Mouse (Mus musculus): ENCODE measurements around the gene Leng1. TPM values are rescaled to one million over a fixed set of nuclear protein-coding genes. Genes with fewer than 3 reads are reported as not detected.
"Not testable (repeated sequence)": the region's sequence is repeated elsewhere in the genome, so short reads cannot be mapped to it uniquely, and the experiment has no call there.

The Leng1 gene
- polyA plus RNA-seq, 1 experiment from 2014 or later, result 13.1 TPM

DNA sequence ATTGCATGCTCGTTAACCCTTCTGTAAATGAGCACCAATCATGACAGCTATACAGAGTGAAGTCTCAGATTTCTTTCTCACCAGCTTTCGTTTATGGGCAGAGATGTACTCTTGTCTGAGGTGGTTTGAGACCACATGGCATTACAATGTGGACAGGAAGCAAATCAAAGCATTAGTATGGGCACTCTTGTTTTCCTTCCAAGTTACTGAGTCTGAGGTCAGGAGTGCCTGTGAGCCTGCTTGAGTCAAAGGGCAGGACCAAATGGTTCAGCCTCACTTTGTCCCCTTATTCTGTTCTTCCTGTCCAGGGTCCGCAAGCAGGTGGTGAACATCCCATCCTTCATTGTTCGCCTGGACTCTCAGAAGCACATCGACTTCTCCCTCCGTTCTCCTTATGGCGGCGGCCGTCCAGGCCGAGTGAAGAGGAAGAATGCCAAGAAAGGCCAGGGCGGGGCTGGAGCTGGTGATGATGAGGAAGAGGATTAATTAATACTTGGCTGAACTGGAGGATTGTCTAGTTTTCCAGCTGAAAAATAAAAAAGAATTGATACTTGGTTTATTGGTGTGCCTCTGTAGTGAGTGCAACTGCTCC is 40.8 kb upstream of the Leng1 start:
- peaks cover 34% of the 10 kb centered on the region for H3K36me3 ChIP-seq (ENCODE audit: control insufficient read depth, insufficient read depth, low read length)
- H3K27me3 ChIP-seq (replicated peaks; ENCODE audit: control insufficient read depth, insufficient read depth, low read length), result no peaks in the 10 kb centered on the region
- H3K9me3 ChIP-seq (ENCODE audit: control insufficient read depth, low read length), result no peaks in the 10 kb centered on the region
- no peak for ATAC-seq (replicated peaks; ENCODE audit: low FRiP score, low TSS enrichment, low read depth)
- H3K4me3 ChIP-seq (ENCODE audit: low read depth, low read length), result peak overlapping the region; percentile 93
- H3K9ac ChIP-seq (ENCODE audit: low read length), result peak overlapping the region; percentile 96
- H3K27ac ChIP-seq (ENCODE audit: low read depth), result 0 out of 2 replicates have a peak overlapping the region, but pooled peaks have one; percentile 7
- no peak for DNase-seq (ENCODE audit: low spot score)
- 58% methylated on average over 11 of the region's 11 CpGs for WGBS
- H3K4me2 ChIP-seq (ENCODE audit: low read length), result peak overlapping the region; percentile 96
- H3K4me1 ChIP-seq (replicated peaks; ENCODE audit: control insufficient read depth, insufficient read depth, low read length), result peaks cover 12% of the 10 kb centered on the region; the same call in 1 of the 2 replicates

DNA sequence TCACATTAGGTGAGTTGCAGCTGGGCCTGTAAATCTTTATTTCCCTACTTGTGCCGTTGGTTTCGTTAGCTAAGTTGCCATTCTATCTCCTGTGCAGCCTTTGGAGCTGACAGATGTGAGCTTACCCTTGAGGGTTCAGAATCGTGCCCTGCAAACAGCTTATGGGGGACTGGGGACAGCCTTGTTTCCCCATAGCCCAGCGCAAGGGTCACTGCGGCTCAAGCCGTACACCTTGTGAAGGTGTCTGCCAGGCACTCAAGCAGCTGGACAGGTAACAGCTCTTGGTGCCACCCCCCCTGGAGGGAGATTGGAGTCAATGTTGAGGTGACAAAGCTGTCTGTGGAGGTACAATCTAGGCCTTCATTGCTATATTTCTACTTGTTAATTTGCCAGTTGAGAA is 40.3 kb upstream of the Leng1 start:
- H3K36me3 ChIP-seq (ENCODE audit: control insufficient read depth, insufficient read depth, low read length), result peaks cover 39% of the 10 kb centered on the region
- 28% methylated on average over 6 of the region's 6 CpGs for WGBS
- H3K9me3 ChIP-seq (ENCODE audit: control insufficient read depth, low read length), result no peaks in the 10 kb centered on the region
- peak; percentile 56 for DNase-seq (ENCODE audit: low spot score)
- no peaks in the 10 kb centered on the region for H3K27me3 ChIP-seq (replicated peaks; ENCODE audit: control insufficient read depth, insufficient read depth, low read length)
- H3K4me2 ChIP-seq (ENCODE audit: low read length), result peak overlapping the region; percentile 96
- 0 out of 2 replicates have a peak overlapping the region, but pooled peaks have one; percentile 7 for H3K27ac ChIP-seq (ENCODE audit: low read depth)
- peak overlapping the region; percentile 96 for H3K9ac ChIP-seq (ENCODE audit: low read length)
- no peak for ATAC-seq (replicated peaks; ENCODE audit: low FRiP score, low TSS enrichment, low read depth)
- peak overlapping the region; percentile 93 for H3K4me3 ChIP-seq (ENCODE audit: low read depth, low read length)
- H3K4me1 ChIP-seq (replicated peaks; ENCODE audit: control insufficient read depth, insufficient read depth, low read length), result peaks cover 12% of the 10 kb centered on the region; the same call in 1 of the 2 replicates

DNA sequence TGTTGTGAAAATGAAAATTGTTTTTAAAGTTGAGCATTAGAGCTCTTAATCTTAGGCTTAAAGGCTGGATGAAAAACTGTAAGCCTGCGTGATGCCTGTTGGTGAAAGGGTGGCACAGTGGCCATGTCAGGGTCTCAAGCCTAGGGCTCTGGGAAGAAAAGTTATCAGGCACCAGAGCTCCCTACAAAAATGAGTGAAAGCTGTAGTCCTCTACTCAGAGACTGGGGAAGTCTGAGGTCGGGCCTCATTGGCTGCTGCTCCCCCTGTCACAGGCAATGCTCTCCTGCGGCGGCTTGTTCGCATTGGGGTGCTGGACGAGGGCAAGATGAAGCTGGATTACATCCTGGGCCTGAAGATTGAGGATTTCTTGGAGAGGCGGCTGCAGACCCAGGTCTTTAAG is 39.8 kb upstream of the Leng1 start:
- not testable (repeated sequence) for H3K27me3 ChIP-seq (replicated peaks; ENCODE audit: control insufficient read depth, insufficient read depth, low read length); DNase-seq (ENCODE audit: low spot score); ATAC-seq (replicated peaks; ENCODE audit: low FRiP score, low TSS enrichment, low read depth); H3K9me3 ChIP-seq (ENCODE audit: control insufficient read depth, low read length)
- peaks cover 12% of the 10 kb centered on the region; the same call in 1 of the 2 replicates for H3K4me1 ChIP-seq (replicated peaks; ENCODE audit: control insufficient read depth, insufficient read depth, low read length)
- H3K27ac ChIP-seq (ENCODE audit: low read depth), result peak overlapping the region; percentile 95
- peak overlapping the region; percentile 96 for H3K9ac ChIP-seq (ENCODE audit: low read length)
- peak overlapping the region; percentile 93 for H3K4me3 ChIP-seq (ENCODE audit: low read depth, low read length)
- peak overlapping the region; percentile 96 for H3K4me2 ChIP-seq (ENCODE audit: low read length)
- WGBS, result 6% methylated on average over 6 of the region's 7 CpGs
- H3K36me3 ChIP-seq (ENCODE audit: control insufficient read depth, insufficient read depth, low read length), result peaks cover 43% of the 10 kb centered on the region

DNA sequence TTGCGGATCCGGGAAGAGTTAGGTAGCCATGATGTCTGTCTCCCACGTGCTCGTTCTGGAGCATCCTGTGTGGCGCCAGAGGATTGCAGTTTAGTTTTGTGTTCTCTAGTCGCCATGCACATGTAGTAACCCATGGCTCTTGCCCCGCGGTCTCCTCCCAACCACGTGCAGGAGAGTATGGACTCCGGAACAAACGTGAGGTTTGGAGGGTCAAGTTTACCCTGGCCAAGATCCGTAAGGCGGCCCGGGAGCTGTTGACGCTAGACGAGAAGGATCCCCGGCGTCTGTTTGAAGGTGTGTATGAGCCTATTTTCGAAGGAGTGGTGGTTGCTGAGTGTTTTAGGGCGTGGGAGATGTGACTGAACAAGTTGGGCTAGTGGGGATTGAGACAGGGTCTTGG is 38.8 kb upstream of the Leng1 start:
- Histone ChIP-seq H3K9me3 (ENCODE audit: control insufficient read depth, low read length) (no peaks in the 10 kb centered on the region), H3K27ac (ENCODE audit: low read depth) (peak overlapping the region; percentile 95), H3K4me2 (ENCODE audit: low read length) (peak overlapping the region; percentile 96), H3K27me3 (replicated peaks; ENCODE audit: control insufficient read depth, insufficient read depth, low read length) (no peaks in the 10 kb centered on the region), H3K9ac (ENCODE audit: low read length) (peak overlapping the region; percentile 96), H3K36me3 (ENCODE audit: control insufficient read depth, insufficient read depth, low read length) (peaks cover 53% of the 10 kb centered on the region), H3K4me3 (ENCODE audit: low read depth, low read length) (peak overlapping the region; percentile 93), H3K4me1 (replicated peaks; ENCODE audit: control insufficient read depth, insufficient read depth, low read length) (peaks cover 12% of the 10 kb centered on the region; the same call in 1 of the 2 replicates)
- WGBS, result under 1% methylated on average over 20 of the region's 20 CpGs
- no peak for DNase-seq (ENCODE audit: low spot score)
- ATAC-seq (replicated peaks; ENCODE audit: low FRiP score, low TSS enrichment, low read depth), result peak; percentile 28

DNA sequence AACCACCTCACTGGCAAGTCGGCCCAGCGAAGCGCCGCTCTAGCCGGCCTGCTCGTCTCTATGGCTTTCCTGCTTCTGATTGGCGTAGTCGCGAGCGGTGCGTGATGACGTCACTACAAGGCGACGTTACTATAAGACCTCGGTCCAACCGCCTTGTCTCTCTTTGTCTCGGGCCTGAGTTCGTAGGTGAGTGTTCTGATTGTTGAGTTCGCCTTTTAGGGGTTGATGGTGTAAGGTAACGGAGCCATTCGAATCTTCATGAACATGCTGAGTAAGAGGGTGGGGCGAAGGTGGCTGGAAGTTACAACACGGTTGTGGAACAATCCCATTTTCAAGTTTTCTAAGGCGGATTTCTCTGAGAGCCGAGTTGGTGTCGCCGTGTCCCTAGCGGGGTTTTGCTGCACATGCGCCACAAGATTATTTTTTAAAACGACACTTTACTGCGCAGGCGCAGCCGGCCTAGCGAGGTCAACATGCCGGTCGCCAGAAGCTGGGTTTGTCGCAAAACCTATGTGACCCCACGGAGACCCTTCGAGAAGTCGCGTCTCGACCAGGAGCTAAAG is 38.3 kb upstream of the Leng1 start, which contains the start of gene Rps9:
Gene Rps9, plus strand, starts transcription at position 115 of the 563 bp plus-strand sequence.
- WGBS, result 3% methylated on average over 42 of the region's 42 CpGs
- ATAC-seq (replicated peaks; ENCODE audit: low FRiP score, low TSS enrichment, low read depth), result peak; percentile 92
- peaks cover 58% of the 10 kb centered on the region for H3K36me3 ChIP-seq (ENCODE audit: control insufficient read depth, insufficient read depth, low read length)
- DNase-seq (ENCODE audit: low spot score), result peak; percentile 98
- no peaks in the 10 kb centered on the region for H3K27me3 ChIP-seq (replicated peaks; ENCODE audit: control insufficient read depth, insufficient read depth, low read length)
- H3K9me3 ChIP-seq (ENCODE audit: control insufficient read depth, low read length), result no peaks in the 10 kb centered on the region
- peak within 1 kb of the TSS; percentile 96 for H3K4me2 ChIP-seq (ENCODE audit: low read length)
- peak within 1 kb of the TSS; percentile 96 for H3K9ac ChIP-seq (ENCODE audit: low read length)
- peaks cover 12% of the 10 kb centered on the region; the same call in 1 of the 2 replicates for H3K4me1 ChIP-seq (replicated peaks; ENCODE audit: control insufficient read depth, insufficient read depth, low read length)
- H3K27ac ChIP-seq (ENCODE audit: low read depth), result peak within 1 kb of the TSS; percentile 95
- H3K4me3 ChIP-seq (ENCODE audit: low read depth, low read length), result peak within 1 kb of the TSS; percentile 93

DNA sequence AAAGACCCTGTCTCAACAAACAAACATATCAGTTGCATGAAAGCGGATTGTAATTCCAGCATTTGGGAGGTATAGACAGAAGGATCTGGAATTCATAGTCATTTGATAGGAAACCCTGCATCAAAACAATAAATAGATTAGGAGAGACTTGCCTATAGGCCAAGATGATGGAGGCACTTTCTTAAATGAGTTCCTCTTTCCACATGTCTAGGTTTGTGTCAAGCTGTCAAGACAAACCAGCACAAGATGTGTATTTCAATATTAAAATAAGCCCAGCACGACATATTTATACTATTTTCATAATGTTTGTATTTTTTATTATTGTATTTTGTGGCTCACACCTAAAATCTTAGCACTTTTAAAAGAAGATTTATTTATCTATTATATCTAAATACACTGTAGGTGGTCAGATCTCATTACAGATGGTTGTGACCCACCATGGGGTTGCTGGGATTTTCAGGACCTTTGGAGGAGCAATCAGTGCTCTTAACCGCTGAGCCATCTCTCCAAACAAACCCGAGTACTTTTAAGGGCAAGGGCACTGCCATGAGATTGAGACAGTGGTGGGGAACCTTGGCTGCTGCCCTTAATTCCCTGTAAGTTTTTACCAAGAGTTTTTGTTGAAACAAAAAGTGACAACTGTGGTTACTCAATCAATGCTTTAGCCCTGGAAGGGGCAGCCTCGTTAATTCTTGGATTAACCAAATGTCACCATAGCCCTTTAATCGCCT is 37.7 kb upstream of the Leng1 start:
- ATAC-seq (replicated peaks; ENCODE audit: low FRiP score, low TSS enrichment, low read depth) (peak; percentile 42), DNase-seq (ENCODE audit: low spot score) (no peak)
- H3K27ac ChIP-seq (ENCODE audit: low read depth), result peak overlapping the region; percentile 95
- peaks cover 63% of the 10 kb centered on the region for H3K36me3 ChIP-seq (ENCODE audit: control insufficient read depth, insufficient read depth, low read length)
- H3K4me1 ChIP-seq (replicated peaks; ENCODE audit: control insufficient read depth, insufficient read depth, low read length), result peaks cover 12% of the 10 kb centered on the region; the same call in 1 of the 2 replicates
- no peaks in the 10 kb centered on the region for H3K9me3 ChIP-seq (ENCODE audit: control insufficient read depth, low read length)
- H3K4me2 ChIP-seq (ENCODE audit: low read length), result peak overlapping the region; percentile 96
- peak overlapping the region; percentile 93 for H3K4me3 ChIP-seq (ENCODE audit: low read depth, low read length)
- peak overlapping the region; percentile 96 for H3K9ac ChIP-seq (ENCODE audit: low read length)
- WGBS, result 21% methylated on average over 6 of the region's 6 CpGs
- no peaks in the 10 kb centered on the region for H3K27me3 ChIP-seq (replicated peaks; ENCODE audit: control insufficient read depth, insufficient read depth, low read length)

DNA sequence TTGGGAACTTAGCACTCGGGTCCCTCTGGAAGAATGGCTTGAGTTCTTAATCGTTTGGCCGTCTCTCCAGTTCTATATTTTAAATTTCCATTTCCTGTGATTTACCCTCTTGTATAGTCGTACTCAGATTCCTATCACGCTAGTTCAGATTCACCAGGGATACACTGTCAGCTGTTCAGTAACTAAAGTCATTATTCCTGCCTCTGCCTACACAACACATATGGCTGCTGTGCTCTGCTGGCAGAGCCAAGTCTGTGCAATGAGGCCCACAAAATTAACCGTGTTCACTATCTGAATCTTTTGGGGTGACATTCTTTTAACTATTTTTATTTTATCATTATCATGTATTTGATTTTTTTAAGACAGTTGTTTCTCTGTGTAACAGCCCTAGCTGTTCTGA is 32.8 kb upstream of the Leng1 start:
- DNase-seq (ENCODE audit: low spot score), result no peak
- Histone ChIP-seq H3K9ac (ENCODE audit: low read length) (no peak overlapping the region), H3K36me3 (ENCODE audit: control insufficient read depth, insufficient read depth, low read length) (peaks cover 59% of the 10 kb centered on the region), H3K4me1 (replicated peaks; ENCODE audit: control insufficient read depth, insufficient read depth, low read length) (peaks cover 7% of the 10 kb centered on the region; the same call in 1 of the 2 replicates), H3K27ac (ENCODE audit: low read depth) (no peak overlapping the region), H3K9me3 (ENCODE audit: control insufficient read depth, low read length) (no peaks in the 10 kb centered on the region), H3K4me3 (ENCODE audit: low read depth, low read length) (no peak overlapping the region), H3K4me2 (ENCODE audit: low read length) (no peak overlapping the region), H3K27me3 (replicated peaks; ENCODE audit: control insufficient read depth, insufficient read depth, low read length) (no peaks in the 10 kb centered on the region)
- 96% methylated on average over 6 of the region's 6 CpGs for WGBS
- ATAC-seq (replicated peaks; ENCODE audit: low FRiP score, low TSS enrichment, low read depth), result no peak

DNA sequence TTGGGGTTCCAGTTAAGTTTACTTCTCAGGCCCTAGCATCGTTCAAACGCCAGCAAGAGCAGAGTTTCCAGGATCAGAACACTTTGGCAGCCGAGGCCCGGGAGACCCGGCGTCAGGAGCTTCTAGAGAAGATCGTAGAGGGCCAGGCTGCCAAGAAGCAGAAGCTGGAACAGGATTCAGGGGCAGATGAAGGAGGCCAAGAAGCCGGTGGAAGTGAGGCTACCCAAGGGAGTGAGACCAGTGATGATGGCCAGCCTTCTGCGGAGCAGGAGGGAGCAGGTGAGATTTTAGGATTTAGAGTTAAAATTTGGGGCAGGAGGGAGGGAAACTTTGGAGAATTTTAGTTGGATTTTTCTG is 29.3 kb upstream of the Leng1 start:
- not testable (repeated sequence) for H3K27me3 ChIP-seq (replicated peaks; ENCODE audit: control insufficient read depth, insufficient read depth, low read length); DNase-seq (ENCODE audit: low spot score); ATAC-seq (replicated peaks; ENCODE audit: low FRiP score, low TSS enrichment, low read depth); H3K9me3 ChIP-seq (ENCODE audit: control insufficient read depth, low read length)
- peak overlapping the region; percentile 77 for H3K4me2 ChIP-seq (ENCODE audit: low read length)
- 6% methylated on average over 9 of the region's 9 CpGs for WGBS
- peak overlapping the region; percentile 97 for H3K27ac ChIP-seq (ENCODE audit: low read depth)
- H3K4me3 ChIP-seq (ENCODE audit: low read depth, low read length), result peak overlapping the region; percentile 79
- peaks cover 12% of the 10 kb centered on the region for H3K4me1 ChIP-seq (replicated peaks; ENCODE audit: control insufficient read depth, insufficient read depth, low read length)
- peak overlapping the region; percentile 84 for H3K9ac ChIP-seq (ENCODE audit: low read length)
- peaks cover 51% of the 10 kb centered on the region for H3K36me3 ChIP-seq (ENCODE audit: control insufficient read depth, insufficient read depth, low read length)

All from intestine, embryonic 14.5 days (tissue).